Mouse (Mus musculus) erythroblast, embryonic 14.5 days (primary cell): Measurements from ENCODE around the gene Itpk1. TPM values are rescaled to one million over a fixed set of nuclear protein-coding genes. Genes with fewer than 3 reads are reported as not detected.

Experiments used
- H3K27me3 ChIP-seq: 2 replicates; pipeline ENCODE4 v1.6.1; 2012; ENCODE audit warnings: inconsistent platforms; ENCODE audit not compliant: control insufficient read depth
- H3K36me3 ChIP-seq: 2 replicates; pipeline ENCODE4 v1.6.1; 2012; ENCODE audit warnings: mild to moderate bottlenecking, inconsistent platforms; ENCODE audit not compliant: control insufficient read depth
- H3K4me1 ChIP-seq: 2 replicates; pipeline ENCODE4 v1.6.1; 2012; ENCODE audit warnings: inconsistent platforms; ENCODE audit not compliant: control insufficient read depth
- H3K4me3 ChIP-seq: replicated peaks from 2 replicates; pipeline ENCODE3; 2012; ENCODE audit warnings: moderate library complexity, mild to moderate bottlenecking, inconsistent platforms
- H3K9me3 ChIP-seq: 2 replicates; pipeline ENCODE4 v1.6.1; 2012; ENCODE audit warnings: low read length, inconsistent platforms, mixed read lengths; ENCODE audit not compliant: control insufficient read depth
- GATA1 ChIP-seq: IDR thresholded peaks from 2 replicates; pipeline ENCODE4 v1.6.1; 2012; ENCODE audit warnings: low read length, inconsistent platforms, mixed read lengths
- TAL1 ChIP-seq: IDR thresholded peaks from 3 replicates; pipeline ENCODE4 v1.6.1; 2012; ENCODE audit warnings: low read length, inconsistent platforms, mixed read lengths
- polyA plus RNA-seq: library from polyadenylated mRNA; stranded (reverse); fragments of >175 nt; gene quantifications from 2 replicates; pipeline ENCODE4 v1.2.3, GENCODE M21; 2012

Itpk1 gene
- polyA plus RNA-seq, 1 experiment = 0.24 TPM

DNA sequence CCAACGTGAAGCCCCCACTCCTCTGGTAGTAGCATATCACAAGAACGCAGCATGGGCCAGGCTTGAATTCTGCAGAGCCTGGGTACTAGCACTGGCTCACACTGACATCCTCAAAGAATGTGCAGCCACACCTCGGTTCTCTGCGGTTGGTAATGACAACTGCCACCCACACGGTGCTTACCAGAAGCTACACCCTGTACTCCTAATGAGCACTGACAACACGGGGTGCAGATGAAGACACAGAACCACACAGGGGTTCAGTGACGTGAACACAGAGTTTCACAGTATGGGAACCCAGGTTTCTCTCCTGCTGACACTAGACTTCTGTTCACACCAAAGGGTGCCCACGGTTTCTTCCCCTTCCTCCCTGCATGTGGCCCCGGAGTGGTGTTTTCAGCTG is 76.5 kb downstream of the Itpk1 start:
- Histone ChIP-seq H3K36me3 (no peaks in the 10 kb centered on the region), H3K4me1 (peaks cover 8% of the 10 kb centered on the region), H3K4me3 (no peak overlapping the region), H3K27me3 (no peaks in the 10 kb centered on the region), H3K9me3 (no peaks in the 10 kb centered on the region)
- TF ChIP-seq TAL1 (no peak), GATA1 (no peak)

DNA sequence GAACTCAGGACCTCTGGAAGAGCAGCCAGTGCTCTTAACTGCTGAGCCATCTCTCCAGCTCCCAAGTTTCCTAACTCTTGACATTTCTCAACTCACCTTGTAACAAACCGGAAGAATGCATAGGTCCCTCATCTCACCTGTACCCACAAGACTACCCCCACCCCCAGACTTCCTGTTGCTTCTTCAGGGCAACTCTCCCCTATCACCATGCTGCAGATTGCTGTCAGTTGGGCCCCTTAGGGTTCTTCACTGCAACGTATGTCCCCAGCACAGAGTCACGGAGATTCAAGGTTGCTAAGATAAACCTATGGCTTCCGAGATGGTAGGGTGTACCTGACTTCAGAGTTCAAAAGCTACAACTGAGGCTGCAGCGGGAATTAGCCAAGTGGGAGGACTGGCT is 77.2 kb downstream of the Itpk1 start:
- H3K36me3 ChIP-seq = no peaks in the 10 kb centered on the region
- H3K9me3 ChIP-seq = no peaks in the 10 kb centered on the region
- TF ChIP-seq GATA1 (no peak), TAL1 (no peak)
- peaks cover 8% of the 10 kb centered on the region for H3K4me1 ChIP-seq
- H3K27me3 ChIP-seq = no peaks in the 10 kb centered on the region
- no peak overlapping the region for H3K4me3 ChIP-seq

DNA sequence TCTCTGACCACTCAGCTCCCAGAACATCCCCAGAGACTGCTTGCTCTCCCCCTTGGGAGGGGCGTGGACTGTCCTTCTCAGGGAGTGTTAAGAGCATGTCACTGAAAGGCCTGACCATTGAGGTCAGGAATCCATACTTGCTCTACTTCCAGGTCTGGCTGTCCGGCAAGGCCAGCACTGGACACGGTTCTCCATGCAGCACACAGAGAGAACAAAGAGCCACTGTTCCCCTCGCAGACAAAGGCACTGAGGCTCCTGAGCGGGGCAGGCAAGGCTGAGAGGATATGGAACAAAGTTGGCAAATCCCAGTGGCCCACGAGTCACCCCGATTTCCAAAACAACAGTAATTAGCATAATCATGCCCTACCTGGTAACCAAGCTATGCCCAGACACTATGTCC is 77.9 kb downstream of the Itpk1 start:
- H3K9me3 ChIP-seq = no peaks in the 10 kb centered on the region
- no peak overlapping the region for H3K4me3 ChIP-seq
- no peaks in the 10 kb centered on the region for H3K36me3 ChIP-seq
- no peak for TF ChIP-seq GATA1
- TF ChIP-seq TAL1 = no peak
- peaks cover 8% of the 10 kb centered on the region for H3K4me1 ChIP-seq
- no peaks in the 10 kb centered on the region for H3K27me3 ChIP-seq

DNA sequence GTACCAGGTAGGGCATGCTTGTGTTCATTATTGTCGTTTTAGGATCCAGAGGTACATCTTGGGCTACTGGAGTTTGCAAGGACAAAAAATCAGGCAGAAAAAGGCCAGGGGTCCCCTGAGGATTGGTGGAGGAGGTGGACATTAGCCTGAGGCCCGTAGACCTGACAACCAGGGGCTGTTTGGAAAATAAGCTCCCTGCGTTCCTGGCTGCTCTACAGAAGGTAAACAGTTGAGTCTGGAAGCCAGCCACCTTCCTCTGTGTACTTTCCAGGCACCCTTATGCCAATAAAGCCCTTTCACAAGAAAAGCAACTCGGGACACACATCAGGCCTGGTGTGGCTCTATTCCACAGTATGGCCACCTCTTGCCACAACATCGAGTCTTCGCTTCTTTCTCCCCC is 79.0 kb downstream of the Itpk1 start:
- no peaks in the 10 kb centered on the region for H3K36me3 ChIP-seq
- H3K4me1 ChIP-seq = peaks cover 4% of the 10 kb centered on the region; the same call in 1 of the 2 replicates
- H3K9me3 ChIP-seq = no peaks in the 10 kb centered on the region
- no peaks in the 10 kb centered on the region for H3K27me3 ChIP-seq
- TF ChIP-seq GATA1 (no peak), TAL1 (no peak)
- no peak overlapping the region for H3K4me3 ChIP-seq

DNA sequence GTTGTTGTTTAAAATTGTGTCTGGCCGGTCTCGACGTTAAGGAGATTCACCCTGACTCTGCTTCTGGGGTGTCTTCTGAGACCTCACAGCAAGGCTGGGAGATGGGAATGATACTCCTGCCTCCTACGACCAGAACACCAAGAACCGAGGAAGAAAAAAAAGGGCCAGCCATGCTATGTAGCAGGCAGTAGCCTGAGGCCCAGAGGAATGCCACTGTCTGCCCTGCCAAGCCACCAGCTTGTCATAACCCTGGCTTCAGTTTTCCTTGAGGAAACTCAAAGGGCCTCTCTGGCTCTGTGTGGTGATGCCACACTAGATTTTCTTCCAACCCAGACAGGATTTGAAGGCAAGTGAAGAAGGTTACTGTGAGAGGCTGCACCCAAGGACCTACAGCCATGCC is 79.6 kb downstream of the Itpk1 start:
- H3K27me3 ChIP-seq = no peaks in the 10 kb centered on the region
- H3K4me3 ChIP-seq = no peak overlapping the region
- TF ChIP-seq GATA1 (no peak), TAL1 (no peak)
- H3K4me1 ChIP-seq = peaks cover 8% of the 10 kb centered on the region
- no peaks in the 10 kb centered on the region for H3K36me3 ChIP-seq
- H3K9me3 ChIP-seq = no peaks in the 10 kb centered on the region

DNA sequence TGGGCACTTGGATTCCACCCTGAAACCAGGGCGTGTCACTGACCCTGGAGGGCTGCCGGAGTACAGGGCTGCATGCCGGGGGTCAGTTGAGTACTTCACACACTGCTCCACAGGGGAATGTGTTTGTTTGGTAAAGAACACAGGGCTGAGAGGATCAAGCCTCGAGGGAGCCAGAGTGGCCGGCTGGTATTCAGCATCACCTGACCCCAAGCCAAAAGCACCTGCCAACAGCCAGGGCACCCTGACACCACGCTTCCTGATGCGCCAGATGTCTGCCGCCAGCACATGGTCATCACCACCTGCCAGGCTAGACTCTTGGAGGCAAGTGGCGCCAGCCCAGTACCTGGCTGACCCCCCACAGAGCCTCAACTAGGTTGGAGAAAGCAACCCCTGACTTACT is 80.9 kb downstream of the Itpk1 start:
- no peak overlapping the region for H3K4me3 ChIP-seq
- TF ChIP-seq GATA1 (no peak), TAL1 (no peak)
- no peaks in the 10 kb centered on the region for H3K9me3 ChIP-seq
- no peaks in the 10 kb centered on the region for H3K27me3 ChIP-seq
- peaks cover 20% of the 10 kb centered on the region for H3K4me1 ChIP-seq
- no peaks in the 10 kb centered on the region for H3K36me3 ChIP-seq

DNA sequence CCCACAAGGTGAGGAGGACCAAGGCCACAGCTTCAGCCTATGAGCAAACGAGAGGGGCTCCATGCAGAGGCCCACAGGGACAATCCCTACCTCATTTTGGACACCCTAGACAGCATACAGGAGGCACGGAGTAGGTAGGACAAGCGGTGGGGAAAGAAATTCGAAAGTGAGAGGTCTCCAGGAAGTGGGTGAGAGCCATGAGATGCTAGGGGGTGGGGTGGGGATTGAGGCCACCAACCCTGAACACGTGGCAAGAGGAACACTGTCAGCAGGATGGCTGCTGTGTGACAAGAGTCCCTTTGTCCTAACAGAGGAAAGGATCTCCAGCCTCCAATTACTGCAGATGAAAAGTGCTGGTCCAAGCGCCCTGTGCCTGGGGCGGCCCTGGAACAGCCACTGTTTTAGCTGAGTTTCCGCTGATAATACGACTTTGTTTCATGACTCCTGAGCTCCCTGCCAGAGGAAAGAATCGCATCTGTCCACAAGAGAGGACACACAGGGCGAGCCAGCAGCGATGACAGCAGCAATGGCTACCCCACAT is 82.4 kb downstream of the Itpk1 start:
- no peaks in the 10 kb centered on the region for H3K36me3 ChIP-seq
- H3K9me3 ChIP-seq = no peaks in the 10 kb centered on the region
- no peak overlapping the region for H3K4me3 ChIP-seq
- peaks cover 20% of the 10 kb centered on the region for H3K4me1 ChIP-seq
- no peak for TF ChIP-seq GATA1
- TF ChIP-seq TAL1 = no peak
- no peaks in the 10 kb centered on the region for H3K27me3 ChIP-seq

DNA sequence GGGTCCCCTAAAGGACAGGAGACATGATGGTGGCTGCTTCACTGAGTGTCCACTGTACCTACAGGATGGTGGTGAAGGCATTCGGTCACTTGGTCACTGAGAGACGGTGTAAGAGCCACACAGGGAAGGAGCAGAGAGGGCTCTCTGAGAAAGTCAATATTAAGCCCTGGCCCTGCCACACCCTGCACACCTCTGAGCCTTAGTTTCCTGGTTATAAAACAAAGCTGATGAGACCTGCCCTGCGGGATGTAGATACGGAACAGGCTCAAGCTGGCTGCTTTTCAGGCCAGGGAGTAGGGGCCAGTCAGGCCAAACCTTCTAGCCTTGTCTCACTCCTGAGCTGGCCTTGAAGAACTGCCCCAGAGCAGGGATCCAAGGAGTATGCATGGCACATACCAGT is 82.9 kb downstream of the Itpk1 start:
- no peaks in the 10 kb centered on the region for H3K9me3 ChIP-seq
- no peak for TF ChIP-seq GATA1
- no peak for TF ChIP-seq TAL1
- H3K36me3 ChIP-seq = no peaks in the 10 kb centered on the region
- H3K4me1 ChIP-seq = peaks cover 23% of the 10 kb centered on the region
- H3K27me3 ChIP-seq = no peaks in the 10 kb centered on the region
- no peak overlapping the region for H3K4me3 ChIP-seq

DNA sequence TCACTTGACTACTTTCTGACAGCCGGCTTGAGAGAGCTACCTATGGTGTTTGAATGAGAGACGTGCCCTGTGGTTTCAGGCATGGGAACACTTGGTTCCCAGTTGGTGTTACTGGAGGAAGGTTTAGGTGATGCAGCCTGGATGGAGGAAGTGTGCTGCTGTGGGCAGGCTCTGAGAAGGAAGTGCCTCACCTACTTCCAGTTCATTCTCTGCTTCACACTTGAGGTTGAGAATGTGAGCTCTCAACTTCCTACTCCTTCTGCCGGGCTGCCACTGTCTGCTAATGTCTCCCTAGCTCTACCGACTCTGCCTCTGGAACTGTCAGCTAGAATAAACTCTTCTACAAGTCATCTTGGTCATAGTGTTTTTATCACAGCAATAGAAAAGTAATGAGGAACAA is 83.5 kb downstream of the Itpk1 start:
- Histone ChIP-seq H3K4me1 (peaks cover 22% of the 10 kb centered on the region), H3K9me3 (no peaks in the 10 kb centered on the region), H3K36me3 (no peaks in the 10 kb centered on the region), H3K4me3 (no peak overlapping the region), H3K27me3 (no peaks in the 10 kb centered on the region)
- no peak for TF ChIP-seq TAL1
- no peak for TF ChIP-seq GATA1

DNA sequence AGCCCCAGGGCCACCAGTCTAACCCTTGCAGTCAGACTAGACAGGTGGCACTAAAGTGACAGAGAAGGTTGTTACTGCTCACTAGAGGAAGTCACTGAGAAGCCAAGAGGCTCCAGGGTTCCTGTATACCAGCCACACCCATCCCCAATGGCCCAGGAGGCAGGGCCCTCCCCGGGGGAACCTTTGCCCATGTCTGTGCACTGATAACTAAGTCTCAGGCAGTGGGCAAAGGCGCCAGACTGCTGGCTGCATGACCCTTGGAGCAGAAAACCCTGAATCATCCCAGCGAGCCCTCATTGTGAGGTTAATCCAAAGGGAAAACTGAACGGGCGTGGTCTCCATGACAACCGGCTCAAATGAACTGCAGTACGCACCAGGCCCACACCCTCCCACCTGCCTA is 84.8 kb downstream of the Itpk1 start:
- Histone ChIP-seq H3K9me3 (no peaks in the 10 kb centered on the region), H3K36me3 (no peaks in the 10 kb centered on the region), H3K27me3 (no peaks in the 10 kb centered on the region), H3K4me1 (peaks cover 22% of the 10 kb centered on the region), H3K4me3 (no peak overlapping the region)
- no peak for TF ChIP-seq GATA1
- TF ChIP-seq TAL1 = no peak
